Mouse (Mus musculus) forebrain, embryonic 13.5 days (tissue): Measurements from ENCODE around the gene Fmnl1. TPM values are rescaled to one million over a fixed set of nuclear protein-coding genes. Genes with fewer than 3 reads are reported as not detected.

Experiments
- ATAC-seq: fragments of 200-750 bp; cut with Nextera tagmentation; 2 replicates; pipeline ENCODE4 v1.8.0; 2017
- H3K27ac ChIP-seq: fragments of 300-500 bp; sonication (generic); 2 replicates; pipeline ENCODE4 v1.5.1; 2015; ENCODE audit warnings: inconsistent platforms, mild to moderate bottlenecking, moderate library complexity
- H3K27me3 ChIP-seq: fragments of 300-500 bp; sonication (generic); 2 replicates; pipeline ENCODE4 v1.6.1; 2015; ENCODE audit warnings: mild to moderate bottlenecking, inconsistent platforms
- H3K36me3 ChIP-seq: fragments of 300-500 bp; sonication (generic); 2 replicates; pipeline ENCODE4 v1.6.1; 2015; ENCODE audit warnings: mild to moderate bottlenecking, inconsistent platforms; ENCODE audit not compliant: poor library complexity, severe bottlenecking
- H3K4me1 ChIP-seq: fragments of 300-500 bp; sonication (generic); 2 replicates; pipeline ENCODE4 v1.6.1; 2015; ENCODE audit warnings: inconsistent platforms
- H3K4me2 ChIP-seq: fragments of 300-500 bp; sonication (generic); 2 replicates; pipeline ENCODE4 v1.6.1; 2015; ENCODE audit warnings: inconsistent platforms, mild to moderate bottlenecking, moderate library complexity
- H3K4me3 ChIP-seq: fragments of 300-500 bp; sonication (generic); 2 replicates; pipeline ENCODE4 v1.5.1; 2015; ENCODE audit warnings: mild to moderate bottlenecking, inconsistent platforms
- H3K9ac ChIP-seq: fragments of 300-500 bp; sonication (generic); 2 replicates; pipeline ENCODE4 v1.6.1; 2015; ENCODE audit warnings: mild to moderate bottlenecking, inconsistent platforms
- H3K9me3 ChIP-seq: fragments of 300-500 bp; sonication (generic); replicated peaks from 2 replicates; pipeline ENCODE4 v1.6.1; 2016; ENCODE audit warnings: inconsistent platforms
- WGBS: fragments of 180-500 bp; shearing (Covaris S2); methylation state at CpG from one replicate; pipeline ENCODE4 v1.1.7; 2015; 5-methylcytosine and 5-hydroxymethylcytosine counted together
- polyA plus RNA-seq: library from polyadenylated mRNA; unstranded; fragments of >200 nt; fragmentation: Nextera tagmentation; extraction: Ambion mirVana; gene quantifications from 2 replicates; pipeline ENCODE4 v1.2.1, GENCODE M21; 2015

Gene Fmnl1
- polyA plus RNA-seq, 1 experiment from 2014 or later = 0.76 TPM

- Histone ChIP-seq H3K4me3 (no peak overlapping the region), H3K27ac (no peak overlapping the region), H3K4me1 (no peaks in the 10 kb centered on the region), H3K27me3 (peaks cover 27% of the 10 kb centered on the region), H3K9ac (no peak overlapping the region), H3K4me2 (no peak overlapping the region), H3K9me3 (no peaks in the 10 kb centered on the region), H3K36me3 (no peaks in the 10 kb centered on the region)
- ATAC-seq = no peak
- 85% methylated on average over 1 of the region's 1 CpGs for WGBS
Observed at GRCm38 (mm10) chr11:103176510-103176909, 5.6 kb downstream of the Fmnl1 start.

GRCm38 (mm10) chr11:103177216-103177615 lies 6.3 kb downstream of the Fmnl1 start:
- 75% methylated on average over 5 of the region's 5 CpGs for WGBS
- Histone ChIP-seq H3K36me3 (no peaks in the 10 kb centered on the region), H3K27ac (no peak overlapping the region), H3K4me1 (no peaks in the 10 kb centered on the region), H3K4me2 (no peak overlapping the region), H3K9ac (no peak overlapping the region), H3K4me3 (no peak overlapping the region), H3K27me3 (peaks cover 20% of the 10 kb centered on the region), H3K9me3 (no peaks in the 10 kb centered on the region)
- ATAC-seq = no peak

DNA sequence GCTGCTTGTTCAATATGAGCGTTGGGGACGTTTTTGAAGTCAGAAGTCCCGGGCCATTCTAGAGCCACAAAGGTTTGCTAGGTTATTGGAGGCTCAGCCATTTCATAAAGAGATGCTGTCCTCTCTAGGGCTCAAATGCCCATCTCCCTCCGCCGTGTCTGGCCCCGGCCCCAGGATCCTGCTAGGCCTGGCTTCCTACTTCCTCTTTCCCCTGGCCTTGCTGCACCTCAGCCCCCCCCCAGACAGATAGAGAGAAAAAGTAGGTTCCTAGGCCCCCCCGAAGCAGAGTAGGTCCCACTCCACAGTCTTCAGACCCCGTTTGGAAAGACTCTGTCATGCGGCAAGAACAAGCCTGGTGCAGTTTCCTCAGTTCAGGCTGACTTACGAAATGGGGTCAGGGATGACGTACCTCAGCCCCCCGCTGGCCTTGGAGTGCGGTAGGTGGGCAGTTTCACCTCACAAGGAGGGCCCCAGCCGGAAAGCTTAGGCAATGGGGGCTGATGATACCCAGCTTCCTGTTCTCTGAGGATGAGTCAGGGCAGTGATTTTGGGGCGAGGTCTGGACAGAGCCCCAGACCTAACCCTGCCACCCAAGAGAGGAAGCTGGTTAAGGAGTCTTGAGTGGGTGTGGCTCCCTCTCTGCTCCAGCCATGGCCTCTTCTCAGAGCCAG lies 7.0 kb downstream of the Fmnl1 start:
- Histone ChIP-seq H3K9me3 (no peaks in the 10 kb centered on the region), H3K27ac (no peak overlapping the region), H3K4me3 (no peak overlapping the region), H3K27me3 (peaks cover 15% of the 10 kb centered on the region), H3K9ac (no peak overlapping the region), H3K4me1 (no peaks in the 10 kb centered on the region), H3K36me3 (no peaks in the 10 kb centered on the region), H3K4me2 (no peak overlapping the region)
- no peak for ATAC-seq
- 80% methylated on average over 15 of the region's 15 CpGs for WGBS

- Histone ChIP-seq H3K9ac (no peak overlapping the region), H3K27ac (no peak overlapping the region), H3K27me3 (peaks cover 9% of the 10 kb centered on the region), H3K4me1 (no peaks in the 10 kb centered on the region), H3K36me3 (no peaks in the 10 kb centered on the region), H3K4me3 (no peak overlapping the region), H3K9me3 (no peaks in the 10 kb centered on the region), H3K4me2 (no peak overlapping the region)
- 88% methylated on average over 8 of the region's 8 CpGs for WGBS
- ATAC-seq = no peak
Observed at GRCm38 (mm10) chr11:103178748-103179147, 7.8 kb downstream of the Fmnl1 start.

DNA sequence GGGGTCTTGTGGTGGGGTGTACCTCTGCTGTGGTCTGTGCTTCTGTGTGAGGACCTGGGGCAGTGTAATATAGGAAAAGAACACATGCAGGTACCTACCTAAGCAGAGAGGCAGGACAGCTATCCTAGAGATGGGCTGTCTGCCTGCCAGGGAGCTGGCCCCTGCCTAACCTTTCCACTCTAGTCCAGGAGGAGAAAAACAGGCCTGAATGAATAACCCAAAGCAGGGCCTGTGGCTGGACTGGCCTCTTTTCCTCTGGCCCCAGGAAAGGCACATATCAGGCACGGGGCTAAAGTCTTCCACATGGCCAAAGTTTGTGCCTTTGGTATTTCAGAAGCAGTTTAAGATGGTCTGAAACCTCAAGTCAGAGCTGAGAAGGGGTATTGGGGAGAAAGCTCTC lies 9.5 kb downstream of the Fmnl1 start:
- 71% methylated on average over 1 of the region's 1 CpGs for WGBS
- H3K9ac ChIP-seq = no peak overlapping the region
- no peak for ATAC-seq

DNA sequence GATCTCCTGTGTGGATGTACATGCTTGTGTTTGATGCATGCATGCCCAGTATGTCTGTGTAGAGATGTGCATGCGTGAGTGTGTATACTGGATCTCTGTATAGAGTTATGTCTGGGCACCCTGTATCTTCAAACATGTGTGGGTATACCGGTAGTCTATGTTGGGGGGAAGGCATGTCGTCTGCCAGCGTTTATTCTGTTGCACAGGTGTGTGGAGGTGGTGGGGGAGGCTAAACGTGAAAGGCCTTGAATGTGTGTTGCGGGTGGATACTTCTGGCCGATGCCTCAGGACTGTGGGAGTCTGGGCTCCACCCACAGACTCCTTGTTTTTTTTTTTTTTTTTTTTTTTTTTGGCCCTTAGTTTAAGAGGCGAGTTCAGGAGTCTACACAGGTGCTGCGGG lies 10.4 kb downstream of the Fmnl1 start:
- Histone ChIP-seq H3K4me2 (no peak overlapping the region), H3K36me3 (no peaks in the 10 kb centered on the region), H3K27ac (no peak overlapping the region), H3K4me1 (no peaks in the 10 kb centered on the region), H3K27me3 (peaks cover 9% of the 10 kb centered on the region), H3K4me3 (no peak overlapping the region), H3K9ac (no peak overlapping the region), H3K9me3 (no peaks in the 10 kb centered on the region)
- ATAC-seq = no peak
- WGBS = 86% methylated on average over 9 of the region's 9 CpGs

More for the DNA sequence above, 9.5 kb downstream of the Fmnl1 start:
- Histone ChIP-seq H3K27me3 (peaks cover 6% of the 10 kb centered on the region), H3K4me2 (no peak overlapping the region), H3K36me3 (no peaks in the 10 kb centered on the region), H3K4me3 (no peak overlapping the region), H3K27ac (no peak overlapping the region), H3K9me3 (no peaks in the 10 kb centered on the region), H3K4me1 (no peaks in the 10 kb centered on the region)

GRCm38 (mm10) chr11:103181911-103182310 lies 11.0 kb downstream of the Fmnl1 start:
- H3K4me3 ChIP-seq = no peak overlapping the region
- no peak overlapping the region for H3K4me2 ChIP-seq
- H3K9ac ChIP-seq = no peak overlapping the region
- no peaks in the 10 kb centered on the region for H3K9me3 ChIP-seq
- peaks cover 10% of the 10 kb centered on the region for H3K27me3 ChIP-seq
- no peak for ATAC-seq
- H3K36me3 ChIP-seq = no peaks in the 10 kb centered on the region
- no peak overlapping the region for H3K27ac ChIP-seq
- WGBS = 70% methylated on average over 3 of the region's 3 CpGs
- no peaks in the 10 kb centered on the region for H3K4me1 ChIP-seq

DNA sequence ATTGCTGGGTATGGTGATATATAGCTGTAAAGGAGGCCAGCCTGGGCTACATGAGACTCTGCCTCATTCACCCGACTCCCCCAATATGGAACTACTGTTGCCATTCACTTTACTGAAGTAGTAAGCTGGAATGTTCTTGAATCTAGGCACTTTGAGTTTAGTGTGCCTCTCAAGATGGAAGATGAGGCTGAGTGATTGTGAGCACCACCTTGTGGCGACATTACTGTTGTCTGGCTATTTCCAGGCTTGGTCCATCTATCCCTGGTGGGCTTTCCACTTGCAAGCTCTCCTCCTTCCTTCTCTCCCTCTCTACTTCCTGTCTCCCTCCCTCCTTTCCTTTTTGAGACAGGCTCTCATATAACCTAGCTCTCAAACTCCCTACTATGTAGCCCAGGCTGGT lies 14.0 kb downstream of the Fmnl1 start:
- 39% methylated on average over 2 of the region's 2 CpGs for WGBS
- H3K4me1 ChIP-seq = no peaks in the 10 kb centered on the region
- ATAC-seq = no peak
- H3K27me3 ChIP-seq = peaks cover 15% of the 10 kb centered on the region
- H3K9ac ChIP-seq = no peak overlapping the region
- no peaks in the 10 kb centered on the region for H3K36me3 ChIP-seq
- no peak overlapping the region for H3K4me3 ChIP-seq
- no peak overlapping the region for H3K4me2 ChIP-seq
- H3K27ac ChIP-seq = no peak overlapping the region
- H3K9me3 ChIP-seq = no peaks in the 10 kb centered on the region

DNA sequence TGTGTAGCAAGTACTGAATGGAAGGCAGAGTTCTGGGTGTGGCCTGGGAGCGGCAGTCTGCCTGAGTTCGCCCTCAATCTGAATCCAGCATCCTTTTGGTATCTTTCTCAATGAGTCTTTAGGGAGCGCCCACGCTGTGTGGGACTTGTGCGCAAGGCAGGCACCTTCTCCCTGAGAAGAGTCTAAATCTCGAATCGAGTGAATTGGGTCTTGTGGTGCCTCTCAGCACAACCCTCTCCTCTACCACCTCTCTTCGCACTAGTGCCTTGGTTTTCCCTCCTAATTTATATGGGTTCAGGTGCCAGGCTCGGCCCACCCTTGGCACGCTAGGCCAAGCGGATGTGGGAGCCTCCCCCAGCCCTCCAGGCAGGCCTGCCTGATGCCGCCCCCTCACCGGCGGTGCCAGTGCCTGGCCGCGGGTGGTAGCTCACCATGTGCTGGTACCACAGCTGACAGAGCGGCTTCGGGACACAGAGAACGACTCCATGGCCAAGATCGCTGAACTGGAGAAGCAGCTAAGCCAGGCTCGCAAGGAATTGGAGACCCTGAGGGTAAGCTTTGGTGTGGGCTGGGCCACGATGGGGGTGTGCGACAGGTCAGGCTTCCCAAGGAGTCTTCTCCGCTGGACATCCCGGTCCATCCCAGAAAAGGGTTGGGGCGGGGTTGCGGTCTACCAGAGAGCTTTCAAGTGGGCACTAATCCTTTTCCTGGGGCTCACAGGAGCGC lies 21.5 kb downstream of the Fmnl1 start:
- H3K4me2 ChIP-seq = peak overlapping the region; percentile 60
- H3K9me3 ChIP-seq = no peaks in the 10 kb centered on the region
- H3K4me3 ChIP-seq = peak overlapping the region; percentile 33
- peak overlapping the region; percentile 57 for H3K9ac ChIP-seq
- no peak for ATAC-seq
- H3K4me1 ChIP-seq = peaks cover 13% of the 10 kb centered on the region
- peaks cover 83% of the 10 kb centered on the region for H3K27me3 ChIP-seq
- no peaks in the 10 kb centered on the region for H3K36me3 ChIP-seq
- 14% methylated on average over 28 of the region's 28 CpGs for WGBS
- H3K27ac ChIP-seq = no peak overlapping the region

DNA sequence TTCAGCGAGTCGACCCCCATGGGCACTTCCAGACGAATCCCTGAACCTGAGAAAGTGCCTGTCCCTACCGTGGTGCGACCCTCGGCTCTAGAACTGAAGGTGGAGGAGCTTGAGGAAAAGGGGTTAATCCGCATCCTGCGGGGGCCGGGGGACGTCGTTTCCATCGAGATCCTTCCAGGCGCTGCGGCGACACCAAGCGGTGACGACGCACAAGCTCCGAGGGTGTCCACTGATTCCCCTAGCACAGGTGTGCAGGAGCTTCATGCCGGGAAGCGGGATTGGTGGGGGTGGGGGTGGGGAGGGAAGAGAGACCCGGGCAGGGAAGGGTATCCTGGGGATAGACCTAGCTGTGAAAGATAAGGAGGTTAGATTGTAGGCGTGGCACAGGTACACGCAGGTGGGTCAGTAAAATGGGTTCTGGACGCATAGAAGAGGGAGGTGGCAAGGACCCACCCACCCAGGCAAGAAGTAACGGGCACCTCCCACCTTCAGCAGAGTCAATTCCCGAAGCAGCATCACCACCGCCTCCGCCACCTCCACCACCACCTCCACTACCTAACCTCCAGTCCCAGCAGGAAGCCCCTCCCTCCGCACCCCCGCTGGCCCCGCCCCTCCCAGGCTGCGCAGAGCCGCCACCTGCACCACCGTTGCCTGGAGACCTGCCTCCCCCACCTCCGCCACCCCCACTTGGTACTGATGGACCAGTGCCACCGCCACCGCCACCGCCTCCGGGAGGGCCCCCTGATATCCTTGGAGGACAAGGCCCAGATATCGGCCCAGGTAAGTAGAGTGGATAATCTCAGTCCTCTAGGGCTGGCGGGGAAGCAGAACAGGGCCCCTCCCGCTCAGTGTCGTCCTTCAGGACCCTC lies 22.3 kb downstream of the Fmnl1 start:
- Histone ChIP-seq H3K9me3 (no peaks in the 10 kb centered on the region), H3K27ac (no peak overlapping the region), H3K36me3 (no peaks in the 10 kb centered on the region), H3K9ac (peak overlapping the region; percentile 57), H3K27me3 (peaks cover 90% of the 10 kb centered on the region), H3K4me3 (peak overlapping the region; percentile 33), H3K4me2 (peak overlapping the region; percentile 60), H3K4me1 (peaks cover 13% of the 10 kb centered on the region)
- peak; percentile 53; the same call in 1 of the 2 replicates for ATAC-seq
- WGBS = 2% methylated on average over 42 of the region's 44 CpGs

GRCm38 (mm10) chr11:103193825-103194168 lies 22.9 kb downstream of the Fmnl1 start:
- H3K4me2 ChIP-seq = no peak overlapping the region
- H3K27me3 ChIP-seq = peaks cover 97% of the 10 kb centered on the region
- H3K4me1 ChIP-seq = peaks cover 19% of the 10 kb centered on the region
- H3K9ac ChIP-seq = no peak overlapping the region
- ATAC-seq = no peak
- no peaks in the 10 kb centered on the region for H3K9me3 ChIP-seq
- 29% methylated on average over 9 of the region's 9 CpGs for WGBS
- H3K4me3 ChIP-seq = no peak overlapping the region
- H3K27ac ChIP-seq = no peak overlapping the region
- no peaks in the 10 kb centered on the region for H3K36me3 ChIP-seq

DNA sequence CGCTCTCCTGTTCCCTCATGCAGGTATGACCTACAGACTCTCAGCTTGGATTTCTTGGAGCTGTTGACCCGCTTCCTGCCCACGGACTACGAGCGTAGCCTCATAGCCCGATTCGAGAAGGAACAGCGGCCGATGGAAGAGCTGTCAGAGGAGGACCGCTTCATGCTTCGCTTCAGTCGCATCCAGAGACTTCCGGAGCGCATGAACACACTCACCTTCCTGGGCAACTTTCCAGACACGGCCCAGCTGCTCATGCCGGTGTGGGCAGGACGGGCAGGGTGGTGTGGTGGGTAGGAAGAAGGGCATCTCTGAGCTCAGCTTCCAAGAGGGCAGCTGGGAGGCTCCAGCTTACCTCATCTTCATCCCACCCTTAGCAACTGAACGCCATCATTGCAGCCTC lies 24.3 kb downstream of the Fmnl1 start:
- WGBS = 90% methylated on average over 18 of the region's 18 CpGs

More for the DNA sequence above, 24.3 kb downstream of the Fmnl1 start:
- Histone ChIP-seq H3K9me3 (no peaks in the 10 kb centered on the region), H3K4me3 (no peak overlapping the region), H3K27ac (no peak overlapping the region), H3K4me2 (no peak overlapping the region), H3K4me1 (peaks cover 31% of the 10 kb centered on the region), H3K36me3 (no peaks in the 10 kb centered on the region), H3K9ac (no peak overlapping the region), H3K27me3 (peaks cover 100% of the 10 kb centered on the region)
- ATAC-seq = no peak
